Mouse (Mus musculus) right cerebral cortex, adult 2 months (tissue): Measurements from ENCODE around the gene Unc93b1.

Experiments
- DNase-seq, 2 experiments: peaks; one replicate each; pipeline ENCODE4 v3.0.0; 2021 to 2022; ENCODE audit warnings: low spot score in 2 of 2

Gene Unc93b1

DNA sequence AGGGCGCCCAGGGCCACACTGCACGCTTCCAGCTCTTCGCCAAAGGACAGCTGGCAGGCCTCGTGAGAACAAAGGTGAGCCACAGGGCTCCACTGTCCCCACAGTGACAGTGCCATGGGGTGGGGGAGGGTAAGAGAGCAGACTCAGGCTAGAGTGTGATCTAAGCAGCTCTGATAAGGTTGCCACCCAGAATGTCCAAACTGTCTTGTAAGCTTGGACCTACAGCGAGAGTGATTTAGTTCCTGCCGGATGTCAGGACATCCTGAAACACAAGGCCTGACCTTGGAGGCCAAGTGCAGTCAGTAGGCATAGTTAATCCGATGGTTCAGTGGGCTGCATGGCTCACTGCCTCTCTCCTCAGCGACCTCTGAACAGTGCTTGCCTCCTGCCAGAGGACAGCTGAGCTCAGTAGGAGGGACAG is 50.3 kb downstream of the Unc93b1 start:
- DNase-seq: no peak

- DNase-seq: peak; percentile 50 to 62
Measured at GRCm38 (mm10) chr19:3986334-3986733, 51.3 kb downstream of the Unc93b1 start, which contains the start of gene Acy3. TSS of gene Acy3 (plus strand) at chr19:3986570.

GRCm38 (mm10) chr19:3988066-3988465 is 53.1 kb downstream of the Unc93b1 start:
- no peak for DNase-seq

GRCm38 (mm10) chr19:3988750-3989149 is 53.8 kb downstream of the Unc93b1 start:
- DNase-seq: no peak

DNA sequence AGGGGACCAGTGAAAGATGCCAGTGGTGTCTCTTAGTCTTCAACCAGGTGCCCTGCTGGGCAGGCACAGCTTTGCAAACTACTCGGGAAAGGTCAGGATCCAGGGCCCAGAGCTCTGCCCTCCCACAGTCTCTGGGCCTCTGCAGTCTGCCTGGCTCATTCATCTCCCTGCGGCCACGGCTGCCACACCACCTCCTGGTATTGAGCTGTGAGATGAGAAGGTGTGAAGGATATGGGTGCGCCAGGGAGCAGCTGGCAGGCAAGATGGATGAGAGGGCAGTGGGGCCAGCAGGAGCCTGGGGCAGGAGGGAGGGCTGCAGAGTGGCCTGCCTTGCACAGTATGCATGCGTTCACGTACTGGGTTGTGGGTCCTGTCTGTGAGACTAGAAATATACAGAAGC is 55.8 kb downstream of the Unc93b1 start:
- no peak for DNase-seq

DNA sequence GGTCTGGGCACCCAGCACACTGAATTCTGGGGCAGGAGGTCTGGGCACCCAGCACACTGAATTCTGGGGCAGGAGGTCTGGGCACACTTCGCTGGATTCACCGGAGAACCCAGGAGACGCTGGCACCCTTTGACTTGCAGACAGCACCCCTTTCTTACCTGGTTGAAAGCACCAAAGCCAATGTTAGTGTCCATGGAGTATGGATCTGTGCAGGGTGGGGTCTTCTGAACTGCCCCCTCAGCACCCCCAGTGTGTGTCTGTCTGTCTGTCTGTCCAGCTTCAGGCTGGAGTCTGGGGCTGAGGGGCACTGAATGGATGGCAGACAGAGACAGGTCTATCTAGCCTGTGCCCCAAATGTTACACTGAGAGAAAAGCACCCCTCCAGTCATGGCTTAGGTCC is 56.6 kb downstream of the Unc93b1 start:
- no peak for DNase-seq

DNA sequence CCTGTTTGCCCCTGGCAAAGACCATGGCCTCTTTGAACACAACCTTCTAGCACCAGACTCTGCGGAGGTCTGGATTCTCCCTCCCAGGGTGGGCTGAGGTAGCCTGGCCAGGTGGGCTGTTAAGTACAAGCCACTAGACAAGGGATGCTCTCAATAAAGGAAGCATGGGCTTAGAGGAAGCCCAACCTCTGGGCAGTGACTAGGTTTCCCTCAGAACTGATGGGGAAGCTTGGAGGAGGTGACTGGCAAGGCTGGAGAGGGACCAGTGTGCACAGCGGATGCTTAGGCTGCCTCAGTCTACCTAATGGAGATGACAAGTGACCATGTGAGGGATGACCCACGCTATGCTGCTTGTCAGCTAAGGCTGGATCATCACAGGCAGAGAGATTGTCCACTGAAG is 57.0 kb downstream of the Unc93b1 start:
- DNase-seq: no peak

- no peak for DNase-seq
Measured at GRCm38 (mm10) chr19:3992416-3992815, 57.4 kb downstream of the Unc93b1 start, which contains the start of gene Tbx10. TSS of gene Tbx10 (plus strand) at chr19:3992752.

DNA sequence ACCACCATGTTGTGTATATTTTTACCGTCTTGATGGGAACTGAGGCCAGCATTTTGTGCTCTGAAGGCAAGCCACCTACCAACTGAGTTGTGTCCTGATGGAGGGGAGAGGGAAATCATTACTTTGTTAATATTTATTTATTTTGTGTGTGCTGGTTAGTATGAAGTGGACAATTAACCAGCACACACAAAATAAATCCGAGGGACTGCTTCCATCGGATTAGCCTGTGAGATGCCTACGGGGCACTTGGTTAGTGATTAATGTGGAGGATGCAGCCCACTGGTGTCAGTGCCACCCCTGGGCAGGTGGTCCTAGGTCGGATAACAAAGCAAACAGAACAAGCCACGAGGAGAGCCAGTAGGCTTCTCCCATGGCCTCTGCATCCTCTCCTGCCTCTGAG is 59.9 kb downstream of the Unc93b1 start:
- DNase-seq: no peak

DNA sequence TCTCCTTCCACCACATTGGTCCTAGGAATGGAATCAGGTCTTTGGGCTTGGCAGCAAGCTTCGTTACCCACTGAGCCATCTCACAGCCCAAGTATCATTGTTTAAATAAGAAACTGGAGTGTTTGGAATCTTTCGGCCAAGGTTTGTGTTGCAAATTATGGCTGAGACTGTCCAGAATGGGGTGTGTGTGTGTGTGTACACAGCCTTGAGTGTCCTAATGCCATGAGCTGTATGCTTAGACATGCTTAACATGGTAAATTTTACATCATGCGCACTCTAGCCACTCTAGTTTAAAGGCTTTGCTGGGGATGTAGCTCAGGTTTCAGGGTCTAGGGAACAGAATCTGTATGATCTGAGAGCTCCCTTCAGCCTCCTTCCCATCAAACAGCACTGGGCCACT is 60.5 kb downstream of the Unc93b1 start:
- no peak for DNase-seq

- no peak for DNase-seq
Measured at GRCm38 (mm10) chr19:3996106-3996505, 61.1 kb downstream of the Unc93b1 start.

DNA sequence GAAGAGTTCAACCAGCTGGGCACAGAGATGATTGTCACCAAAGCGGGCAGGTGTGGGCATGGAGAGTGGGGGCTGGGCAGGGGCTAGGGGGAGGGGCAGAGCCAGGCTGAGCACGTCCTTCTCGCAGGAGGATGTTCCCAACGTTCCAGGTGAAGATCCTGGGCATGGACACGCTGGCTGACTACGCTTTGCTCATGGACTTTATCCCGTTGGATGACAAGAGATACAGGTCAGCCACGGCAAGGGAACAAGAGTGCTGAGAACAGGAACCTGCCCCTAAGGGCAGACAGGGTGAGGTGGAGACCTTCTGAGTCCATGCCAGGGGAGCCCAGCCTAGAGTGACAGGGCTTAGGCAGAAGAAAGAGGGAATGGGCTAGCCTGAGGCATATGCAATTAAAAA is 61.8 kb downstream of the Unc93b1 start:
- no peak for DNase-seq

DNA sequence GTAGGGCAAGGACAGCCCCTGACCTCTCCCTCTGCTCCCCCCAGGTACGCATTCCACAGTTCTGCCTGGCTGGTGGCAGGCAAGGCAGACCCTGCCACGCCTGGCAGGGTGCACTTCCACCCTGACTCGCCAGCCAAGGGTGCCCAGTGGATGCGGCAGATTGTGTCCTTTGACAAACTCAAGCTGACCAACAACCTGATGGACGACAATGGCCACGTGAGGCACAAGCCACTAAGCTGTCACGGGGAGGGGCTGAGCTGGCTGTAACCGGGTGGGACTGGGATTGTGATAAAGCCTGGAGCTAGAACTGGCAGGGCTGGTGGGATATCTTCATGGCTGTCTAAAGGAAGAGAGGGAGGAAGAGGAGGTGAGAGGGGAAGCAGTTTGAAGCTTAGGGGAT is 62.2 kb downstream of the Unc93b1 start:
- no peak for DNase-seq

DNA sequence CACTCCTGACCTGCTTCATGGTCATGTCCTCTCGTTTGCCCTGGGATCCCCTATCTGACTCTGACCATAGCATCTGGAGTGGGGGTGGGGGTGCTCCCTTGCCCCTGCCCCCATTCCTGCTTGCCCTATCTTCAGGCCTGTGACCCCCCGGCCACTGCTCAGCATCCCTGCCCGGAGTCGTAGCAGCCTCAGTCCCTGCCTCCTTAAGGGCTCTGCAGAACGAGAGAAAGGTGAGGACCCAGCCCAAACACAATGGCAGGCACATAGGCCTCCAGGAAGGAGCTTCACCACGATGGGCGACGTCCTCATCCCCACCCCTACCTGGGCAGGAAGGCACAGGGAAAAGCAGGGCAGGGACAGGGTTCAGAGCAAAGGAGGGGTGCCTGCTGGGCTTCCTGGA is 63.3 kb downstream of the Unc93b1 start:
- DNase-seq: no peak
